Mouse (Mus musculus): ENCODE measurements at regions not wholly inside any gene's neighbourhood (a gene's known extent, or its start where the extent isn't known, plus 50 kb on each side); places are given as distances from the start of the nearest gene placed in this dataset.

- Histone ChIP-seq H3K36me3 (ENCODE audit: control insufficient read depth, insufficient read depth, low read length) (no peaks in the 10 kb centered on the region), H3K27ac (replicated peaks; ENCODE audit: insufficient read depth, low read depth, low read length) (no peak overlapping the region), H3K4me1 (ENCODE audit: control insufficient read depth, insufficient read depth, low read length) (no peaks in the 10 kb centered on the region), H3K27me3 (ENCODE audit: control insufficient read depth, insufficient read depth, low read length) (no peaks in the 10 kb centered on the region), H3K9ac (ENCODE audit: low read depth, low read length) (no peak overlapping the region), H3K79me2 (ENCODE audit: control insufficient read depth, insufficient read depth, low read length) (no peaks in the 10 kb centered on the region), H3K4me3 (ENCODE audit: insufficient read depth, low read depth, low read length) (no peak overlapping the region)
- TF ChIP-seq CTCF (IDR thresholded peaks at IDR 0.05; ENCODE audit: low read depth, low read length) (no peak), POLR2A (IDR thresholded peaks at IDR 0.05; ENCODE audit: extremely low read depth, insufficient read depth, low read length) (no peak)
- 92% methylated on average over 4 of the region's 4 CpGs for WGBS
- DNase-seq (ENCODE audit: extremely low read depth, low read depth, low spot score): no peak
These were observed 240.2 kb downstream of the Gm11361 start for GRCm38 (mm10) chr13:28497483-28497882.

- no peaks in the 10 kb centered on the region for H3K4me1 ChIP-seq (ENCODE audit: control insufficient read depth, insufficient read depth, low read length)
- DNase-seq (ENCODE audit: extremely low read depth, low read depth, low spot score): no peak
- no peaks in the 10 kb centered on the region for H3K79me2 ChIP-seq (ENCODE audit: control insufficient read depth, insufficient read depth, low read length)
- no peak overlapping the region for H3K27ac ChIP-seq (replicated peaks; ENCODE audit: insufficient read depth, low read depth, low read length)
- no peaks in the 10 kb centered on the region for H3K36me3 ChIP-seq (ENCODE audit: control insufficient read depth, insufficient read depth, low read length)
- no peak overlapping the region for H3K4me3 ChIP-seq (ENCODE audit: insufficient read depth, low read depth, low read length)
- H3K27me3 ChIP-seq (ENCODE audit: control insufficient read depth, insufficient read depth, low read length): no peaks in the 10 kb centered on the region
- no peak overlapping the region for H3K9ac ChIP-seq (ENCODE audit: low read depth, low read length)
- 74% methylated on average over 2 of the region's 2 CpGs for WGBS
- no peak for TF ChIP-seq CTCF (IDR thresholded peaks at IDR 0.05; ENCODE audit: low read depth, low read length)
- no peak for TF ChIP-seq POLR2A (IDR thresholded peaks at IDR 0.05; ENCODE audit: extremely low read depth, insufficient read depth, low read length)
These were observed 234.7 kb downstream of the Gm11361 start for GRCm38 (mm10) chr13:28492015-28492414.

- TF ChIP-seq POLR2A (IDR thresholded peaks at IDR 0.05; ENCODE audit: extremely low read depth, insufficient read depth, low read length) (no peak), CTCF (IDR thresholded peaks at IDR 0.05; ENCODE audit: low read depth, low read length) (no peak)
- no peaks in the 10 kb centered on the region for H3K27me3 ChIP-seq (ENCODE audit: control insufficient read depth, insufficient read depth, low read length)
- WGBS: 78% methylated on average over 3 of the region's 3 CpGs
- peaks cover 3% of the 10 kb centered on the region; the same call in 1 of the 2 replicates for H3K4me1 ChIP-seq (ENCODE audit: control insufficient read depth, insufficient read depth, low read length)
- H3K9ac ChIP-seq (ENCODE audit: low read depth, low read length): no peak overlapping the region
- H3K27ac ChIP-seq (replicated peaks; ENCODE audit: insufficient read depth, low read depth, low read length): no peak overlapping the region
- H3K4me3 ChIP-seq (ENCODE audit: insufficient read depth, low read depth, low read length): no peak overlapping the region
- peak; percentile 44 for DNase-seq (ENCODE audit: extremely low read depth, low read depth, low spot score)
- H3K79me2 ChIP-seq (ENCODE audit: control insufficient read depth, insufficient read depth, low read length): no peaks in the 10 kb centered on the region
- H3K36me3 ChIP-seq (ENCODE audit: control insufficient read depth, insufficient read depth, low read length): no peaks in the 10 kb centered on the region
These were observed 226.4 kb downstream of the Gm11361 start for GRCm38 (mm10) chr13:28483727-28484126.

DNA sequence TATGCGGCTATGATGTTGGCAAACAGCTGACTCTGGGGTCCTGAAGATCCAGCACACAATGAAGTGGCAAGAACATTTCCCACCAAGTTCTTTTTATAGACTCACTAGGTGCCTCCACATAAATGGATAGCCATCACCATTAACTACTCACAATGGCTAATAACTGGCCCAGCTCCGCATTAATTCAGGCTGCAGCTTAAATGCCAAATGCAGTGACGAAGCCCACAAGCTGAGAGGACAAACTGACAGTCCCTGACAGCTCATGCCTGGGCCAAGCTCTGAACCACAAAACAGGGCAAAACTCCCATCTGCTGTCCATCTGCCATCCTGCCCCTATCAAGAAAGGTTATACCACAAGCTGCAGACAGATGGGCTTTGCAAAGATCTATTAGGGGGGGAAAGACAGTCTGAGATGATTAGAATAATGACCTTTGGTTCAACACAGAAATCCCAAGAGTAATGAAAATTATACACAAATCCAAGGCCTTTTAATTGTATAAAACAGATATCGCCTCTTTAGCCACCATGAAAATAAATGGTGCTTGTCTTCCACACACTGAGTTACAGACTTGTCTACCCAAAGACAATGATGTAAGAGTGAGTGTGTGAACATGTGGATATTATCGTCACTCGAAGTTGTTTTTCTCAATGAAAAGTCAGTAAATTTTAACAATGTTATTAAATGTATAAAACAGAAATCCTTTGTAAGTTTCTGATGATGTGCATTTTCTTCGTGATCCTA lies 224.1 kb downstream of the Gm11361 start:
- H3K4me1 ChIP-seq (ENCODE audit: control insufficient read depth, insufficient read depth, low read length): peaks cover 3% of the 10 kb centered on the region; the same call in 1 of the 2 replicates
- no peak for DNase-seq (ENCODE audit: extremely low read depth, low read depth, low spot score)
- WGBS: 93% methylated on average over 7 of the region's 7 CpGs
- TF ChIP-seq CTCF (IDR thresholded peaks at IDR 0.05; ENCODE audit: low read depth, low read length) (no peak), POLR2A (IDR thresholded peaks at IDR 0.05; ENCODE audit: extremely low read depth, insufficient read depth, low read length) (no peak)
- no peak overlapping the region for H3K27ac ChIP-seq (replicated peaks; ENCODE audit: insufficient read depth, low read depth, low read length)
- H3K27me3 ChIP-seq (ENCODE audit: control insufficient read depth, insufficient read depth, low read length): no peaks in the 10 kb centered on the region
- H3K4me3 ChIP-seq (ENCODE audit: insufficient read depth, low read depth, low read length): no peak overlapping the region
- H3K36me3 ChIP-seq (ENCODE audit: control insufficient read depth, insufficient read depth, low read length): no peaks in the 10 kb centered on the region
- no peaks in the 10 kb centered on the region for H3K79me2 ChIP-seq (ENCODE audit: control insufficient read depth, insufficient read depth, low read length)
- H3K9ac ChIP-seq (ENCODE audit: low read depth, low read length): no peak overlapping the region

DNA sequence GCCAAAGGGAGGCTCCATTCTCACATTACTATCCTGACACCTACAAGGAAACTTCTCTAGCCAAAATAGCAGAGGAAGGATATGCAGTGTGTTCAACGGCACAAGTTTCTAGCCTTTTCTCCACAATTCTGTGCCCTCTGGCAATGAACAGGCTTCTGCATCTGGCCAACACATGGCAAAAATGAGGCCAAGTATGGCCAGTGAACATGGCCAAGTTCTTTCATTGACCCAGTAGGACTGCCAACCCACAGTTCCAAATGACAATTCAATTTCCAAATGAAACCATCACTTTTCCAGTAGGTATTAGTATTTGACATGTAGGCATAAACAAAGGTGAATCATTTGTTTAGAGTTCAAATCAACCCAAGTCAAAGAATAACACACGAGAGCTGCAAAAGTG lies 208.8 kb downstream of the Gm11361 start:
- TF ChIP-seq POLR2A (IDR thresholded peaks at IDR 0.05; ENCODE audit: extremely low read depth, insufficient read depth, low read length) (no peak), CTCF (IDR thresholded peaks at IDR 0.05; ENCODE audit: low read depth, low read length) (no peak)

DNA sequence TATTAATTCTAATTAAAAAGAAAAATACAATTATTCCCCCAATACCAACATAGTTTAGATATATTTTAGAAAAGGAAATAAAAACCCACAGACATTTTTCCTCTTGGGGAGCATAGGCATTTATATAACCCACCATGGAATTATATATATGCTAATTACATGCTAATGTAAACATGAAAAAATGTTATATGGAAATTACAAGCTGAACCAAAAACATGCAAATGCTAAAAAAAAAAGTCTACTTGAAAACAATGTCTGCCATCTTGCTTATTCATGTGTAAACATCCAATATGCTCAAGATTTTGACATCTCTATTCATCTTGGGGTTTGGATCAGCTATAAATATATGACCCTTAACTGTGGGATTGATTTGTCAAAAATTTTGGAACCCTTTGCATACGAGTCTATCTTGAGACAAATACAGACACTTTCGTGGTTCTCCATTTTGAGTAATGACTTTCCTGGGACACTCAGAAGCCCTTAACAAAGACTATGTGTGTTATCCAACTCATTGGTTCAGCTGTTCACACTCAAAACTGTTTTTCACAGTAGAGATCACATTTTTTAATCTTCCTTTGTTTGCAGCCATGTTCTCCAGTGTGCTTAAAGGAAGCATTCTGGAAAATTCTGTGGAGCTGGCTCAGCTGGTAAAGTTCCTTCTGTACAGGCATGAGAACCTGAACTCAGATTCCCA lies 208.0 kb downstream of the Gm11361 start:
- 90% methylated on average over 2 of the region's 2 CpGs for WGBS

More for the DNA sequence above, 208.8 kb downstream of the Gm11361 start:
- no peaks in the 10 kb centered on the region for H3K36me3 ChIP-seq (ENCODE audit: control insufficient read depth, insufficient read depth, low read length)
- DNase-seq (ENCODE audit: extremely low read depth, low read depth, low spot score): peak; percentile 77
- WGBS: 29% methylated on average over 2 of the region's 2 CpGs
- no peak overlapping the region for H3K4me3 ChIP-seq (ENCODE audit: insufficient read depth, low read depth, low read length)
- H3K27ac ChIP-seq (replicated peaks; ENCODE audit: insufficient read depth, low read depth, low read length): no peak overlapping the region
- H3K4me1 ChIP-seq (ENCODE audit: control insufficient read depth, insufficient read depth, low read length): no peaks in the 10 kb centered on the region
- H3K9ac ChIP-seq (ENCODE audit: low read depth, low read length): no peak overlapping the region
- H3K79me2 ChIP-seq (ENCODE audit: control insufficient read depth, insufficient read depth, low read length): no peaks in the 10 kb centered on the region
- H3K27me3 ChIP-seq (ENCODE audit: control insufficient read depth, insufficient read depth, low read length): no peaks in the 10 kb centered on the region

More for the DNA sequence above, 208.0 kb downstream of the Gm11361 start:
- DNase-seq (ENCODE audit: extremely low read depth, low read depth, low spot score): no peak
- no peaks in the 10 kb centered on the region for H3K36me3 ChIP-seq (ENCODE audit: control insufficient read depth, insufficient read depth, low read length)
- H3K27me3 ChIP-seq (ENCODE audit: control insufficient read depth, insufficient read depth, low read length): no peaks in the 10 kb centered on the region
- no peak for TF ChIP-seq CTCF (IDR thresholded peaks at IDR 0.05; ENCODE audit: low read depth, low read length)
- TF ChIP-seq POLR2A (IDR thresholded peaks at IDR 0.05; ENCODE audit: extremely low read depth, insufficient read depth, low read length): no peak
- H3K4me1 ChIP-seq (ENCODE audit: control insufficient read depth, insufficient read depth, low read length): no peaks in the 10 kb centered on the region
- no peak overlapping the region for H3K4me3 ChIP-seq (ENCODE audit: insufficient read depth, low read depth, low read length)
- no peaks in the 10 kb centered on the region for H3K79me2 ChIP-seq (ENCODE audit: control insufficient read depth, insufficient read depth, low read length)
- no peak overlapping the region for H3K9ac ChIP-seq (ENCODE audit: low read depth, low read length)
- no peak overlapping the region for H3K27ac ChIP-seq (replicated peaks; ENCODE audit: insufficient read depth, low read depth, low read length)
